Mouse (Mus musculus): Measurements from ENCODE around the gene Spag7. TPM values are rescaled to one million over a fixed set of nuclear protein-coding genes. Genes with fewer than 3 reads are reported as not detected.

Gene Spag7
- total RNA-seq, 2 experiments from 2014 or later, result 50.1 to 52.9 TPM

DNA sequence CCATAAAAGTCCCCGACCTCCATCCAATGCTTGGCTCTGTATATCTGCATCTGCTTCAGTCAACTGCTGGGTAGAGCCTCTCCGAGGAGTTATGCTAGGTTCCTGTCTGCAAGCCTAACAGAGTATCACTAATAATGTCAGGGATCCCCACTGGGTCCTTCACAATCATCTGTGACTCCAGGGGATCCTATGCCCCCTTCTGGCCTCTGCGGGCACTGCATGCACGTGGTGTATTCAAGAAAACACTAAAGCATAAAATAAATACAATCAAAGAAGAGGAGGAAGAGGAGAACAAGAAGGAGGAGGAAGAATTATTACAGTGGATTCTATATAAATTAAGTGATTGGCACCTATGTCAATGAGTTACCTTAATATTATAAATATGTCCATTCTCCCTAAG lies 43.7 kb downstream of the Spag7 start:
- DNase-seq (ENCODE audit: extremely low spot score in 1 of 2, low spot score in 2 of 2), result no peak
- intact Hi-C loops (cut with DNase I), result no loop called here

GRCm38 (mm10) chr11:70623053-70623742 lies 46.0 kb downstream of the Spag7 start:
- no peak for DNase-seq (ENCODE audit: extremely low spot score in 1 of 2, low spot score in 2 of 2)
- intact Hi-C loops (cut with DNase I), result loop anchor here (5.0 kb wide), 1 partner anchor 106 kb away; the partner anchor contains the start of gene Gltpd2

DNA sequence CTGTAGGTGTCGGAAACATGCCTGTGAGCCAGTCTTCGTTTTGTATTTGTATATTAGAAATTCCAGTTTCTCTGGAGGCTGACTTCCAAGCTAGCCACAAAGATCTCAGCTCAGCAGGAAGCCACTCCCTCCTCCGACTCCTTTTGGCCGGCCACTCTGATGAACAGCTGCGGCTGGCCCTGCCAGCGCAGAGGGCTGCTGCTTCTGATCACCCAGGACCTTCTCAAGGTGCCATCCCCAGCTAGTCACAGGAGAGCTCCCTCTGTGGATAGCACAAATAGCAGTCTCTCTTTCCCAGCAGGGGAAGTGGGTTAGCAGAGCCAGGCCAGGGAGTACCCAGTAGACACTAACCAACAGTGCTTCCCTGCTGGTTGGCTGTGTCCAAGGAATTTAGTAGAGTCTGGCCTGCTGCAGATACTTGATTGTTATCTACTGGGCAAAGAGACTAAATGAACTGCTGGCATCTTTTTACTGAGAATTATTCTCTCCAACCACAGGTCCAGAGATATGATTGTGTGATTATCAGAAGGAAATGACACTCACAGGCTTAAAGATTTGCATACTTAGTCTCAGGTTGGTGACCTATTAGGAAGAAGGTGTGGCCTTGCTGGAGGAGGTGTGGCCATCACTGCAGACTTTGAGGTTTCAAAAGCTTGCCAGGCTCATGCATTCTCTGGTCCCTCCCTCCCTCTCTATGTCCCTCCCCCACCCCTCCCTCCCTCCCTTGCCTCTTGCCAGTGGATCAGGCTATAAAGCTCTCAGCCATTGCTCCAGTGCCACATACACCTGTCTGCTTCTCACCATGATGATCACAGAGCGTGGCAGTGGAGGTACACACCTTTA lies 47.0 kb downstream of the Spag7 start:
- intact Hi-C loops (cut with DNase I), result loop anchor here (5.0 kb wide), 1 partner anchor 105 kb away; the partner anchor contains the start of gene Gltpd2
- DNase-seq (ENCODE audit: extremely low spot score in 1 of 2, low spot score in 2 of 2), result no peak

DNA sequence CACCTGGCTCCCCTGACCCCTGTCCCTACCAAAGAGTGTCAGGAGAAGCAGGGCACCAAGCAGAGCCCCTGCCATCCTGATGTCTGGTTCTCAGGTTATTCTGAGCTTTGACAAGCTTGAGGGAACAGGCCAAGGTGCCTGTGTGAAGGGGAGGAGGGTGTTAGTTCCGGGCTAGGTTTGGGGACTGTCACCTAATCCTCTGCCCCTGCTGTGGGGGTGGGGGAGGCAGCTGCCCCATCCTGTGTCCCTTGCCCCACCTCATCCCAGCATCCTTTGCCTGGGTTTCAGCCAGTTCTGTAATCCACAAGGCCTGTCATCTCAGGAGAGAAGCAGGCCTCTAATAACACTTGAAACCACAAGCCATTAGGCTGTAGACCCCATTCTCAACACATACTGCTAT lies 50.1 kb downstream of the Spag7 start, which contains the start of gene Chrne:
TSS of gene Chrne (minus strand) at position 116 of the 400 bp plus-strand sequence.
- DNase-seq (ENCODE audit: extremely low spot score in 1 of 2, low spot score in 2 of 2), result no peak
- intact Hi-C loops (cut with DNase I), result loop anchor here (10.0 kb wide), 1 partner anchor 174 kb away; no protein-coding TSS in a partner anchor

GRCm38 (mm10) chr11:70615516-70616093 lies 53.6 kb downstream of the Spag7 start, which contains the start of gene 4930544D05Rik:
TSS of gene 4930544D05Rik (plus strand) at chr11:70615848.
- intact Hi-C loops (cut with DNase I), result loop anchor here (10.0 kb wide), 1 partner anchor 171 kb away; no protein-coding TSS in a partner anchor
- DNase-seq (ENCODE audit: extremely low spot score in 1 of 2, low spot score in 2 of 2), result no peak

DNA sequence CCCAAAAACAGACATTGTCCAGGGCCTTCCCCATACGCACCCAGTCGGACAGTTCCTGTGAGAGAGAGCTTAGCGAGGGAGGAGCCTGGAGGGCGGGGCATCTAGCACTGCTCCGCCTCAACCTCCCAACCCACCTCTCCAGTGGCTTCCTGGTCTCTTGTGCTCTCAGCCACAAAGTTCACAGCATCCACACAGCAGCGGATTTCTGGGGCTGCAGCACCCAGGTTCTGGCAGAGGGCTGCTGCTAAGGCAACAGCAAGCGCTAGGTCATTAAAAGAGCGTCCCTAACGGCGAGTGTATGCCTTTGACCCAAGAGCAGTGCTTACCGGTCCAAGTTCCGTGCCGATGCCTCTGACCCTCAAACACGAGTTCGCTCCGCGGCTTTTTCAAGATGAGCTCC lies 54.1 kb downstream of the Spag7 start:
- intact Hi-C loops (cut with DNase I), result loop anchor here (10.0 kb wide), 1 partner anchor 170 kb away; no protein-coding TSS in a partner anchor
- DNase-seq (ENCODE audit: extremely low spot score in 1 of 2, low spot score in 2 of 2), result peak in 1 of 2 experiments; percentile 75

Small RNA genes lying within 50 kb of the gene (microRNA-seq; reads per million reads assigned to microRNA genes)
- not detected for gene Mir6925

Other genes starting within 250 kb of the Spag7 start
- 10 to 100 TPM; 75.3 to 76.9 TPM for gene Arrb2, start 236.8 kb downstream of the Spag7 start, total RNA-seq (2021)
- 10 to 100 TPM; 20.7 to 23.1 TPM for gene Med11, start 217.5 kb downstream of the Spag7 start, total RNA-seq (2021)
- 1 to 10 TPM; 1.0 to 1.1 TPM for gene Zmynd15, start 210.0 kb downstream of the Spag7 start, total RNA-seq (2021)
- under 1 TPM; 0.69 to 0.71 TPM for gene Cxcl16, start 209.4 kb downstream of the Spag7 start, total RNA-seq (2021)
- gene Tm4sf5, start 164.2 kb downstream of the Spag7 start, total RNA-seq (2021), result 1 to 10 TPM; 1.4 to 1.5 TPM
- gene Vmo1, start 154.8 kb downstream of the Spag7 start, total RNA-seq (2021), result not detected
- not detected for gene Gltpd2, start 150.2 kb downstream of the Spag7 start, total RNA-seq (2021)
- gene Psmb6, start 144.0 kb downstream of the Spag7 start, total RNA-seq (2021), result 100 to 1,000 TPM; 218 to 220 TPM
- not detected for gene Gm40193, start 136.5 kb downstream of the Spag7 start, total RNA-seq (2021)
- gene Pld2, start 129.4 kb downstream of the Spag7 start, total RNA-seq (2021), result 10 to 100 TPM; 21.4 to 24.5 TPM
- gene Mink1, start 106.5 kb downstream of the Spag7 start, total RNA-seq (2021), result 100 to 1,000 TPM; 252 to 262 TPM
- 1 to 10 TPM in 1 of 2 experiments, under 1 TPM in 1; 0.45 to 1.1 TPM for gene 4930544D05Rik, start 53.6 kb downstream of the Spag7 start, total RNA-seq (2021)
- gene Chrne, start 50.2 kb downstream of the Spag7 start, total RNA-seq (2021), result under 1 TPM in 1 of 2 experiments, not detected in 1; 0.75 TPM
- gene Gp1ba, start 30.3 kb downstream of the Spag7 start, total RNA-seq (2021), result not detected
- gene Rnf167, start 22.2 kb downstream of the Spag7 start, total RNA-seq (2021), result 10 to 100 TPM; 62.2 to 62.7 TPM
- gene Slc25a11, start 21.9 kb downstream of the Spag7 start, total RNA-seq (2021), result 100 to 1,000 TPM; 112 to 121 TPM
- gene Pfn1, start 14.8 kb downstream of the Spag7 start, total RNA-seq (2021), result 100 to 1,000 TPM; 286 to 295 TPM
- gene Eno3, start 12.2 kb downstream of the Spag7 start, total RNA-seq (2021), result 10 to 100 TPM in 1 of 2 experiments, 1 to 10 TPM in 1; 9.2 to 10.9 TPM
- gene Camta2, start 18.7 kb upstream of the Spag7 start, total RNA-seq (2021), result 100 to 1,000 TPM; 151 to 152 TPM
- gene Inca1, start 30.7 kb upstream of the Spag7 start, total RNA-seq (2021), result 1 to 10 TPM; 1.2 to 2.0 TPM
- 10 to 100 TPM; 38.6 to 41.8 TPM for gene Kif1c, start 31.1 kb upstream of the Spag7 start, total RNA-seq (2021)
- gene Zfp3, start 94.8 kb upstream of the Spag7 start, total RNA-seq (2021), result 10 to 100 TPM; 13.8 to 15.8 TPM
- not detected for gene Scimp, start 143.2 kb upstream of the Spag7 start, total RNA-seq (2021)
- gene Rabep1, start 175.4 kb upstream of the Spag7 start, total RNA-seq (2021), result 100 to 1,000 TPM; 113 to 115 TPM